Mouse (Mus musculus): ENCODE results near the gene Zfp746. TPM values are rescaled to one million over a fixed set of nuclear protein-coding genes. Genes with fewer than 3 reads are reported as not detected.

The Zfp746 gene
- polyA plus RNA-seq, 1 experiment from 2014 or later, result 14.5 TPM

GRCm38 (mm10) chr6:48024330-48024993, 61.9 kb downstream of the Zfp746 start:
- Histone ChIP-seq H3K27ac (ENCODE audit: low read depth, low read length) (no peak overlapping the region), H3K27me3 (replicated peaks; ENCODE audit: control insufficient read depth, insufficient read depth, low read length) (no peaks in the 10 kb centered on the region), H3K36me3 (ENCODE audit: control insufficient read depth, insufficient read depth, low read length) (peaks cover 60% of the 10 kb centered on the region), H3K4me3 (ENCODE audit: low read depth, low read length) (no peak overlapping the region), H3K9ac (ENCODE audit: low read depth, low read length) (no peak overlapping the region), H3K4me1 (replicated peaks; ENCODE audit: control insufficient read depth, insufficient read depth, low read length) (no peaks in the 10 kb centered on the region), H3K9me3 (ENCODE audit: control insufficient read depth, low read length) (peaks cover 2% of the 10 kb centered on the region; the same call in 1 of the 2 replicates), H3K4me2 (no peak overlapping the region)
- DNase-seq (ENCODE audit: low spot score) (no peak), ATAC-seq (replicated peaks; ENCODE audit: low FRiP score) (no peak)
- 89% methylated on average over 43 of the region's 43 CpGs for WGBS

- no peaks in the 10 kb centered on the region for H3K27me3 ChIP-seq (replicated peaks; ENCODE audit: control insufficient read depth, insufficient read depth, low read length)
Measured at GRCm38 (mm10) chr6:48022672-48023071, 63.7 kb downstream of the Zfp746 start.

GRCm38 (mm10) chr6:48021678-48022077, 64.7 kb downstream of the Zfp746 start:
- no peak overlapping the region for H3K4me3 ChIP-seq (ENCODE audit: low read depth, low read length)
- no peaks in the 10 kb centered on the region for H3K27me3 ChIP-seq (replicated peaks; ENCODE audit: control insufficient read depth, insufficient read depth, low read length)
- H3K4me2 ChIP-seq, result no peak overlapping the region
- H3K9ac ChIP-seq (ENCODE audit: low read depth, low read length), result no peak overlapping the region
- WGBS, result 67% methylated on average over 1 of the region's 1 CpGs
- no peak overlapping the region for H3K27ac ChIP-seq (ENCODE audit: low read depth, low read length)
- ATAC-seq (replicated peaks; ENCODE audit: low FRiP score) (no peak), DNase-seq (ENCODE audit: low spot score) (no peak)
- H3K9me3 ChIP-seq (ENCODE audit: control insufficient read depth, low read length), result peaks cover 2% of the 10 kb centered on the region; the same call in 1 of the 2 replicates
- H3K4me1 ChIP-seq (replicated peaks; ENCODE audit: control insufficient read depth, insufficient read depth, low read length), result no peaks in the 10 kb centered on the region
- H3K36me3 ChIP-seq (ENCODE audit: control insufficient read depth, insufficient read depth, low read length), result peaks cover 39% of the 10 kb centered on the region

More at GRCm38 (mm10) chr6:48022672-48023071, 63.7 kb downstream of the Zfp746 start:
- Histone ChIP-seq H3K4me2 (no peak overlapping the region), H3K27ac (ENCODE audit: low read depth, low read length) (no peak overlapping the region), H3K36me3 (ENCODE audit: control insufficient read depth, insufficient read depth, low read length) (peaks cover 48% of the 10 kb centered on the region), H3K4me3 (ENCODE audit: low read depth, low read length) (no peak overlapping the region), H3K9me3 (ENCODE audit: control insufficient read depth, low read length) (peaks cover 2% of the 10 kb centered on the region; the same call in 1 of the 2 replicates), H3K4me1 (replicated peaks; ENCODE audit: control insufficient read depth, insufficient read depth, low read length) (no peaks in the 10 kb centered on the region), H3K9ac (ENCODE audit: low read depth, low read length) (no peak overlapping the region)
- ATAC-seq (replicated peaks; ENCODE audit: low FRiP score) (no peak), DNase-seq (ENCODE audit: low spot score) (no peak)
- 85% methylated on average over 2 of the region's 2 CpGs for WGBS

- WGBS, result 79% methylated on average over 2 of the region's 2 CpGs
- no peaks in the 10 kb centered on the region for H3K27me3 ChIP-seq (replicated peaks; ENCODE audit: control insufficient read depth, insufficient read depth, low read length)
Measured at GRCm38 (mm10) chr6:48020006-48020405, 66.4 kb downstream of the Zfp746 start.

GRCm38 (mm10) chr6:48016841-48017240, 69.6 kb downstream of the Zfp746 start:
- no peak overlapping the region for H3K4me3 ChIP-seq (ENCODE audit: low read depth, low read length)
- no peak for ATAC-seq (replicated peaks; ENCODE audit: low FRiP score)
- no peak overlapping the region for H3K9ac ChIP-seq (ENCODE audit: low read depth, low read length)
- H3K27me3 ChIP-seq (replicated peaks; ENCODE audit: control insufficient read depth, insufficient read depth, low read length), result no peaks in the 10 kb centered on the region
- DNase-seq (ENCODE audit: low spot score), result no peak
- H3K4me1 ChIP-seq (replicated peaks; ENCODE audit: control insufficient read depth, insufficient read depth, low read length), result peaks cover 6% of the 10 kb centered on the region
- WGBS, result 89% methylated on average over 9 of the region's 9 CpGs
- H3K4me2 ChIP-seq, result no peak overlapping the region
- no peak overlapping the region for H3K27ac ChIP-seq (ENCODE audit: low read depth, low read length)
- H3K9me3 ChIP-seq (ENCODE audit: control insufficient read depth, low read length), result no peaks in the 10 kb centered on the region
- no peaks in the 10 kb centered on the region for H3K36me3 ChIP-seq (ENCODE audit: control insufficient read depth, insufficient read depth, low read length)

More at GRCm38 (mm10) chr6:48020006-48020405, 66.4 kb downstream of the Zfp746 start:
- H3K9me3 ChIP-seq (ENCODE audit: control insufficient read depth, low read length), result peaks cover 2% of the 10 kb centered on the region; the same call in 1 of the 2 replicates
- H3K4me3 ChIP-seq (ENCODE audit: low read depth, low read length), result no peak overlapping the region
- no peak for ATAC-seq (replicated peaks; ENCODE audit: low FRiP score)
- DNase-seq (ENCODE audit: low spot score), result no peak
- no peak overlapping the region for H3K4me2 ChIP-seq
- no peak overlapping the region for H3K27ac ChIP-seq (ENCODE audit: low read depth, low read length)
- no peak overlapping the region for H3K9ac ChIP-seq (ENCODE audit: low read depth, low read length)
- peaks cover 6% of the 10 kb centered on the region for H3K4me1 ChIP-seq (replicated peaks; ENCODE audit: control insufficient read depth, insufficient read depth, low read length)
- peaks cover 25% of the 10 kb centered on the region for H3K36me3 ChIP-seq (ENCODE audit: control insufficient read depth, insufficient read depth, low read length)

GRCm38 (mm10) chr6:48016090-48016521, 70.3 kb downstream of the Zfp746 start:
- Histone ChIP-seq H3K27ac (ENCODE audit: low read depth, low read length) (no peak overlapping the region), H3K27me3 (replicated peaks; ENCODE audit: control insufficient read depth, insufficient read depth, low read length) (no peaks in the 10 kb centered on the region), H3K9me3 (ENCODE audit: control insufficient read depth, low read length) (no peaks in the 10 kb centered on the region), H3K4me1 (replicated peaks; ENCODE audit: control insufficient read depth, insufficient read depth, low read length) (peaks cover 6% of the 10 kb centered on the region), H3K9ac (ENCODE audit: low read depth, low read length) (peak overlapping the region; percentile 51), H3K4me3 (ENCODE audit: low read depth, low read length) (peak overlapping the region; percentile 43), H3K4me2 (peak overlapping the region; percentile 71), H3K36me3 (ENCODE audit: control insufficient read depth, insufficient read depth, low read length) (no peaks in the 10 kb centered on the region)
- ATAC-seq (replicated peaks; ENCODE audit: low FRiP score), result peak; percentile 90
- under 1% methylated on average over 23 of the region's 24 CpGs for WGBS
- peak; percentile 74 for DNase-seq (ENCODE audit: low spot score)

Small RNAs within 50 kb of the gene (microRNA-seq; reads per million reads assigned to microRNA genes)
- not detected for gene Gm24563 (ENCODE audit: borderline number of aligned reads)

Other genes starting within 250 kb of the Zfp746 start
- 8.3 and 8.8 TPM in 2 replicates for gene Zfp282, start 209.4 kb downstream of the Zfp746 start, polyA plus RNA-seq (2014; fragmentation: Nextera tagmentation; extraction: Ambion mirVana)
- gene Zfp212, start 166.1 kb downstream of the Zfp746 start, polyA plus RNA-seq (2014; fragmentation: Nextera tagmentation; extraction: Ambion mirVana), result 9.5 and 9.8 TPM in 2 replicates
- 6.0 and 9.4 TPM in 2 replicates for gene Zfp956, start 133.2 kb downstream of the Zfp746 start, polyA plus RNA-seq (2014; fragmentation: Nextera tagmentation; extraction: Ambion mirVana)
- 7.4 and 8.6 TPM in 2 replicates for gene Zfp777, start 37.7 kb downstream of the Zfp746 start, polyA plus RNA-seq (2014; fragmentation: Nextera tagmentation; extraction: Ambion mirVana)

Data from liver, embryonic 11.5 days (tissue).